Mouse (Mus musculus): ENCODE data around the gene Rrp36. TPM values are rescaled to one million over a fixed set of nuclear protein-coding genes. Genes with fewer than 3 reads are reported as not detected.

Gene Rrp36
- total RNA-seq, 4 experiments from 2014 or later = 8.7 to 10.7 (median 9.2) TPM

DNA sequence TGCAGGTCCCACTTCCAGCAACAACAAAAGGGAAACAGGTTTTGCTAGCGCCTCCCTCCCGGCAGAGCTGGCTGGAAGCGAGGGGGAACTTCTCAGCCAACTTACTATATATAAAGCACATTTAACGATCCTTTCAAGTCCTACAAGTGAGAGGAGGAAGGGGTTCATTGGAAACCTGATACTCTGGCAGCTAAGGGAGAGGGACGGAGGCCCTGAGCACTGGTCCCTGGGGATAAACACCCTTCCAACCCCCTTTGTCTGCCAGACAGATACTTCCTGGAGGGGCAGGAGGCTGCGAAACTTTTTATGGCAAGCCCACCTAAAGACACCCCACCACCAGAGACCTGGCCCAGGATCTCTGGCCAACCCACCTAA is 55.8 kb downstream of the Rrp36 start:
- no peak for DNase-seq (ENCODE audit: low spot score in 2 of 2)

DNA sequence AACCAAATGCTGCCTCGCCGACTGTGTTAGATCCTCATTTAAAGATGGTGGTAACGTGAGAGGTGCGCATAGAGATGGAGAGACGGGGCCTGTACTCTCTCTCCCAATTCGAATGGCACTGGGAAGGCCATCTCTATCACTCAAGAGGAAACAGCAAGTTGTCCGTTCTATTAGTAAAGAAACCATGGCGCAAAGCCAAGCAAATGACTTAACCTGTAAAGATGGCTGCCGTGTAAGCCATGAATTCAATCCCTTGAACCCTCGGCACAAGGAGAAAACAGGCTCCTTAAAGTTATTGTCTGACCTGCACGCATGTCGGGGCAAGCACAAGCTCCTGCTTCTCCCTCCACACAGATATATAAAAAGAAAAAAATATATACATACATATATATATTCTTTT is 56.4 kb downstream of the Rrp36 start:
- no peak for DNase-seq (ENCODE audit: low spot score in 2 of 2)

Other genes with a start within 250 kb of the Rrp36 start
- gene Crip3, start 245.4 kb downstream of the Rrp36 start, total RNA-seq (2022) = 1 to 10 TPM in 1 of 4 experiments, under 1 TPM in 1, not detected in 2; 0.40 to 1.5 TPM
- not detected for gene Slc22a7, start 235.9 kb downstream of the Rrp36 start, total RNA-seq (2022)
- under 1 TPM; 0.05 to 0.16 (median 0.08) TPM for gene Ttbk1, start 186.7 kb downstream of the Rrp36 start, total RNA-seq (2022)
- gene Dnph1, start 177.6 kb downstream of the Rrp36 start, total RNA-seq (2022) = 1 to 10 TPM; 5.2 to 8.5 (median 7.1) TPM
- gene Cul9, start 128.0 kb downstream of the Rrp36 start, total RNA-seq (2022) = 10 to 100 TPM; 15.2 to 16.6 (median 15.4) TPM
- gene Srf, start 118.2 kb downstream of the Rrp36 start, total RNA-seq (2022) = 10 to 100 TPM; 81.6 to 89.5 (median 87.8) TPM
- under 1 TPM; 0.15 to 0.38 (median 0.30) TPM for gene Ptk7, start 44.8 kb downstream of the Rrp36 start, total RNA-seq (2022)
- gene Klc4, start 28.3 kb downstream of the Rrp36 start, total RNA-seq (2022) = 10 to 100 TPM; 13.2 to 14.4 (median 13.5) TPM
- 100 to 1,000 TPM in 2 of 4 experiments, 10 to 100 TPM in 2; 88.6 to 106 (median 98.1) TPM for gene Mrpl2, start 28.1 kb downstream of the Rrp36 start, total RNA-seq (2022)
- gene Cul7, start 24.0 kb downstream of the Rrp36 start, total RNA-seq (2022) = 1 to 10 TPM; 2.7 to 3.7 (median 3.0) TPM
- 10 to 100 TPM; 36.9 to 42.6 (median 39.8) TPM for gene Mea1, start 4.4 kb upstream of the Rrp36 start, total RNA-seq (2022)
- gene Klhdc3, start 6.6 kb upstream of the Rrp36 start, total RNA-seq (2022) = 10 to 100 TPM; 61.0 to 83.8 (median 75.5) TPM
- gene Ppp2r5d, start 30.8 kb upstream of the Rrp36 start, total RNA-seq (2022) = 10 to 100 TPM; 25.5 to 28.1 (median 26.8) TPM
- 10 to 100 TPM; 12.9 to 18.6 (median 16.0) TPM for gene Pex6, start 37.1 kb upstream of the Rrp36 start, total RNA-seq (2022)
- gene Gnmt, start 54.8 kb upstream of the Rrp36 start, total RNA-seq (2022) = 1 to 10 TPM in 2 of 4 experiments, under 1 TPM in 2; 0.65 to 5.1 (median 1.9) TPM
- 1 to 10 TPM; 4.6 to 9.4 (median 6.4) TPM for gene Cnpy3, start 77.9 kb upstream of the Rrp36 start, total RNA-seq (2022)
- gene Ptcra, start 89.4 kb upstream of the Rrp36 start, total RNA-seq (2022) = not detected
- gene 2310039H08Rik, start 98.3 kb upstream of the Rrp36 start, total RNA-seq (2022) = 10 to 100 TPM; 37.5 to 45.9 (median 39.9) TPM
- 10 to 100 TPM; 35.1 to 39.6 (median 37.4) TPM for gene Rpl7l1, start 108.3 kb upstream of the Rrp36 start, total RNA-seq (2022)
- 10 to 100 TPM; 11.2 to 15.0 (median 12.5) TPM for gene Bicral, start 184.1 kb upstream of the Rrp36 start, total RNA-seq (2022)
- gene Tbcc, start 216.3 kb upstream of the Rrp36 start, total RNA-seq (2022) = 1 to 10 TPM; 7.4 to 9.4 (median 7.9) TPM
- gene Prph2, start 236.1 kb upstream of the Rrp36 start, total RNA-seq (2022) = not detected